In genomic region chr5:75623993-75624706, GRCm38 (mm10) we compare ENCODE assay signal across 18 mouse cellular contexts. TPM values are rescaled to one million over a fixed set of nuclear protein-coding genes. Genes with fewer than 3 reads are reported as not detected.
DNase-seq lines count a peak whose midpoint lies in the region; ATAC-seq and TF ChIP-seq lines count a peak whose summit lies in the region.
"Had no signal": no experiment of that assay in that cellular context is flagged by ENCODE, and none has a peak within 500 bp of the region (broad histone marks: within the 10 kb centered on the region; RNA-seq: fewer than 3 reads in every experiment).

No protein-coding gene starts in this region.

- 0 out of 2 replicates have a peak, but pooled peaks cover 8% of the 10 kb centered on the region for H3K4me1 ChIP-seq in stomach, embryonic 15.5 days
- no peaks in the 10 kb centered on the region for H3K4me1 ChIP-seq in stomach, postnatal 0 days (replicated peaks; ENCODE audit: control insufficient read depth, insufficient read depth)
- H3K4me1 ChIP-seq in liver, embryonic 15.5 days (replicated peaks), result peaks cover 25% of the 10 kb centered on the region
- peaks cover 10% of the 10 kb centered on the region for H3K4me1 ChIP-seq in midbrain, embryonic 11.5 days (ENCODE audit: control insufficient read depth, insufficient read depth, low read length)

- peak; percentile 45; the same call in 1 of the 2 replicates for ATAC-seq in stomach, embryonic 15.5 days (ENCODE audit: insufficient read depth, low FRiP score, low read depth)
- no peak for ATAC-seq in stomach, postnatal 0 days (ENCODE audit: low FRiP score, low TSS enrichment)
- peak; percentile 52 for ATAC-seq in granulocyte monocyte progenitor cell, adult 5-6 weeks (replicated peaks; ENCODE audit: poor library complexity, severe bottlenecking)
- ATAC-seq in liver, embryonic 15.5 days (ENCODE audit: insufficient read depth), result peak; percentile 87
- no peak for ATAC-seq in midbrain, embryonic 11.5 days (ENCODE audit: low FRiP score)
- ATAC-seq: forebrain, embryonic 16.5 days had no signal

- no peak overlapping the region for H3K4me3 ChIP-seq in stomach, embryonic 15.5 days (replicated peaks)
- no peak overlapping the region for H3K4me3 ChIP-seq in stomach, postnatal 0 days (ENCODE audit: low read depth, low read length)
- peak overlapping the region; percentile 12; the same call in 1 of the 2 replicates for H3K4me3 ChIP-seq in liver, embryonic 15.5 days (replicated peaks)
- H3K4me3 ChIP-seq in midbrain, embryonic 11.5 days (ENCODE audit: low read depth, low read length), result no peak overlapping the region
- H3K4me3 ChIP-seq: embryonic facial prominence, embryonic 10.5 days; hindbrain, embryonic 10.5 days; megakaryocyte, embryonic 14.5 days had no signal

- no peak overlapping the region for H3K9ac ChIP-seq in stomach, embryonic 15.5 days
- H3K9ac ChIP-seq in stomach, postnatal 0 days (ENCODE audit: low read length), result no peak overlapping the region
- no peak overlapping the region for H3K9ac ChIP-seq in liver, embryonic 15.5 days
- H3K9ac ChIP-seq in midbrain, embryonic 11.5 days (ENCODE audit: low read length), result no peak overlapping the region

- no peaks in the 10 kb centered on the region for H3K9me3 ChIP-seq in stomach, embryonic 15.5 days
- H3K9me3 ChIP-seq in stomach, postnatal 0 days (ENCODE audit: control insufficient read depth, low read length), result no peaks in the 10 kb centered on the region
- H3K9me3 ChIP-seq in liver, embryonic 15.5 days (replicated peaks), result no peaks in the 10 kb centered on the region
- H3K9me3 ChIP-seq in midbrain, embryonic 11.5 days (ENCODE audit: control insufficient read depth, low read length), result no peaks in the 10 kb centered on the region
- H3K9me3 ChIP-seq: embryonic facial prominence, embryonic 10.5 days; hindbrain, embryonic 10.5 days; megakaryocyte, embryonic 14.5 days had no signal

- H3K27ac ChIP-seq in stomach, embryonic 15.5 days, result no peak overlapping the region
- H3K27ac ChIP-seq in stomach, postnatal 0 days (replicated peaks), result no peak overlapping the region
- H3K27ac ChIP-seq in liver, embryonic 15.5 days (replicated peaks), result no peak overlapping the region
- no peak overlapping the region for H3K27ac ChIP-seq in midbrain, embryonic 11.5 days (ENCODE audit: low read depth, low read length)
- H3K27ac ChIP-seq: embryonic facial prominence, embryonic 10.5 days; hindbrain, embryonic 10.5 days had no signal

- H3K27me3 ChIP-seq in stomach, embryonic 15.5 days (replicated peaks), result no peaks in the 10 kb centered on the region
- no peaks in the 10 kb centered on the region for H3K27me3 ChIP-seq in stomach, postnatal 0 days (ENCODE audit: control insufficient read depth, insufficient read depth, low read length)
- no peaks in the 10 kb centered on the region for H3K27me3 ChIP-seq in liver, embryonic 15.5 days
- H3K27me3 ChIP-seq in midbrain, embryonic 11.5 days (ENCODE audit: control insufficient read depth, insufficient read depth, low read length), result no peaks in the 10 kb centered on the region

- DNase-seq in stomach, postnatal 0 days (ENCODE audit: low spot score), result no peak
- DNase-seq in kidney, adult 8-10 months, result no peak
- no peak for DNase-seq in spleen, postnatal 36 days (ENCODE audit: low spot score in 2 of 2)
- no peak for DNase-seq in midbrain, embryonic 11.5 days (ENCODE audit: low spot score, missing footprints)
- no peak for DNase-seq in urinary bladder, postnatal 25 days (ENCODE audit: low spot score)
- DNase-seq: cerebellum, adult 11-12 months; cerebellum, postnatal 25 days; heart, adult 18-20 months; left cerebral cortex, postnatal 4 days; lung, adult 18-20 months; right cerebral cortex, postnatal 25 days had no signal

- WGBS in stomach, embryonic 15.5 days, result 81% methylated on average over 20 of the region's 20 CpGs
- WGBS in stomach, postnatal 0 days, result 85% methylated on average over 20 of the region's 20 CpGs
- 32% methylated on average over 20 of the region's 20 CpGs for WGBS in liver, embryonic 15.5 days (ENCODE audit: insufficient replicate concordance)
- WGBS in midbrain, embryonic 11.5 days, result 93% methylated on average over 20 of the region's 20 CpGs

- H3K4me2 ChIP-seq in stomach, embryonic 15.5 days, result no peak overlapping the region
- no peak overlapping the region for H3K4me2 ChIP-seq in stomach, postnatal 0 days (replicated peaks; ENCODE audit: low read depth)
- peak overlapping the region; percentile 56 for H3K4me2 ChIP-seq in liver, embryonic 15.5 days
- H3K4me2 ChIP-seq in midbrain, embryonic 11.5 days, result no peak overlapping the region

- H3K36me3 ChIP-seq in stomach, embryonic 15.5 days, result no peaks in the 10 kb centered on the region
- no peaks in the 10 kb centered on the region for H3K36me3 ChIP-seq in stomach, postnatal 0 days (ENCODE audit: control insufficient read depth, insufficient read depth, low read length)
- no peaks in the 10 kb centered on the region for H3K36me3 ChIP-seq in liver, embryonic 15.5 days (replicated peaks)
- no peaks in the 10 kb centered on the region; the same call in 1 of the 2 replicates for H3K36me3 ChIP-seq in midbrain, embryonic 11.5 days (ENCODE audit: control insufficient read depth, insufficient read depth, low read length)

- TF ChIP-seq CTCF in stomach, postnatal 0 days (IDR thresholded peaks at IDR 0.05; ENCODE audit: low read depth), result no peak

- no peak for TF ChIP-seq EP300 in stomach, postnatal 0 days (optimal IDR thresholded peaks at IDR 0.05)

RNA-seq across cellular contexts. Expression of gene Kit, which starts 49.4 kb away (rescaled TPM):
- 40.9 and 50.6 TPM in 2 replicates for polyA plus RNA-seq in stomach, embryonic 15.5 days (2015; fragmentation: Nextera tagmentation; extraction: Ambion mirVana)
- 15.9 and 18.5 TPM in 2 replicates for polyA plus RNA-seq in stomach, postnatal 0 days (2015; fragmentation: Nextera tagmentation; extraction: Ambion mirVana)
- total RNA-seq in granulocyte monocyte progenitor cell, adult 5-6 weeks (2014; fragmentation: Nextera tagmentation), result 140 and 178 TPM in 2 replicates
- 111 and 120 TPM in 2 replicates for total RNA-seq in granulocyte monocyte progenitor cell, adult 5-6 weeks (2017)
- polyA plus RNA-seq in liver, embryonic 15.5 days (2015; fragmentation: Nextera tagmentation; extraction: Ambion mirVana), result 13.9 and 15.0 TPM in 2 replicates
- polyA plus RNA-seq in midbrain, embryonic 11.5 days (2014; fragmentation: Nextera tagmentation; extraction: Ambion mirVana), result 19.6 and 20.4 TPM in 2 replicates

Comparison
In these comparisons a context has a peak if more than half of its experiments do, and no peak if none do; other contexts are left out.
1. ATAC-seq: peak in stomach, embryonic 15.5 days (single experiment), granulocyte monocyte progenitor cell, adult 5-6 weeks (single experiment) and liver, embryonic 15.5 days (single experiment); none in stomach, postnatal 0 days (single experiment) and midbrain, embryonic 11.5 days (single experiment).